Mouse (Mus musculus): ENCODE measurements around the gene Ubxn1.

DNA sequence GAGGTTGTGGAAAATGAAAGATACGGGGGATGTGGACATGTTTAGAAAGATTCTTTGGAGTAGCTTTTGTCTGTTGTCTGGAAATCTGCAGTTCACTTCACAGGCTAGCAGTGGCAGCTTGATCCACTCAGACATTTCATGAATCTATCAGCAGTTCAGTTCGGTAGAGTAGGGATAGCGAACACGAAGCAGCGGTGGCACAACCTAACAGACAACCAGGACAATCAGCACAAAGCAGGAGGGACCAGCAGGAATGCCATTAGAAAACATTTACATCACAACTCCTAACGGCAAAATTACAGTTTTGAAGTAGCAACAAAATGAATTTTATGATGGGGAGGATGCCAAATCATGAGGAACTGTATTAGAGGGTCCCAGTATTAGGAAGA, 48.4 kb downstream of the Ubxn1 start:
- TF ChIP-seq POLR2A (IDR thresholded peaks at IDR 0.05; ENCODE audit: borderline replicate concordance, insufficient read depth, low read length) (no peak), CTCF (IDR thresholded peaks at IDR 0.05; ENCODE audit: borderline replicate concordance, insufficient read depth, low read depth, low read length) (no peak)
